Mouse (Mus musculus) testis, postnatal 10 days (tissue): ENCODE results near the gene Prkar2b.
"Not testable (repeated sequence)": the region's sequence is repeated elsewhere in the genome, so short reads cannot be mapped to it uniquely, and the experiment has no call there.

Experiments used
- DNase-seq: peaks from one replicate; pipeline ENCODE4 v3.0.0; 2021; ENCODE audit warnings: low spot score

The Prkar2b gene

DNA sequence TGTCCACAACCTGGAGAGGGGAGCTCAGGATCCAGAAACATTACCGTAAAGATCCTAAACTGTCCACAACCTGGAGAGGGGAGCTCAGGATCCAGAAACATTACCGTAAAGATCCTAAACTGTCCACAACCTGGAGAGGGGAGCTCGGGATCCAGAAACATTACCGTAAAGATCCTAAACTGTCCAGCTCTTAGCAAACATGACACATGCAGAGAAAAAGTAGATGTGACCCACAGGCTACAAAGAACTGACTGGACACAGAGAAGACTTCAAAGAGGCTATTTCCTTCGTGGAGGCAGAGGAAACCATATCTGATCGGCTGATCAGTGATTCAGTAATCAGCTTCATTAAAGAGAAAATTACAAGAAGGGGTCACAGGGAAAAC lies 51.1 kb downstream of the Prkar2b start:
- not testable (repeated sequence) for DNase-seq

DNA sequence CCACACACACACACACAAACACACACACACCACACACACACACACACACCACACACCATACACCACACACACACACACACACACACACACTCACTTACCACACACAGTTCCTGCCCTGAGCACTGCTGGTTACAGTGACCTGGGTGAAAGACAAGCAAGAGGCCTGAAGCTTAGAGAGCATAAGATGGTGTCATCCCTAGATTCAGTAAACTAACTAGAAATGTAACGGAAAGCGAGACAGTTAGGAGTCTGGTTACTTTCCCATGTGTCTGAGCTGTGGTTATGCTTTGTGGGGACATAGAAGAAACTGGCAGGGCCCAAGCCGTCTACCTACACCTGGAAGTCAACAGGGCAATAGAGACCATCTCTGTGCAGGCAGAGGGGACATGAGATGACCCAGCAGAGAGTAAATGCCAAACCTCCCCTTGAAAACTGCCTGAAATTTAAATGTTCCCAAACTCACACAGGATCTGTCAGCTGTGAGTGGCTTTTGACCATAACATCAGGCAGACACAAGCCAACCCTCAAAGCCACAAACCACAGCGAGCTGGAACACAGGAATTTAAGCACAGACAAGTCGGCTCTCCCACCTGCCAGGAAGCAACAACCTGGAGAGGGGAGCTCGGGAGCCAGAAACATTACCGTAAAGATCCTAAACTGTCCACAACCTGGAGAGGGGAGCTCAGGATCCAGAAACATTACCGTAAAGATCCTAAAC lies 51.7 kb downstream of the Prkar2b start:
- no peak for DNase-seq

DNA sequence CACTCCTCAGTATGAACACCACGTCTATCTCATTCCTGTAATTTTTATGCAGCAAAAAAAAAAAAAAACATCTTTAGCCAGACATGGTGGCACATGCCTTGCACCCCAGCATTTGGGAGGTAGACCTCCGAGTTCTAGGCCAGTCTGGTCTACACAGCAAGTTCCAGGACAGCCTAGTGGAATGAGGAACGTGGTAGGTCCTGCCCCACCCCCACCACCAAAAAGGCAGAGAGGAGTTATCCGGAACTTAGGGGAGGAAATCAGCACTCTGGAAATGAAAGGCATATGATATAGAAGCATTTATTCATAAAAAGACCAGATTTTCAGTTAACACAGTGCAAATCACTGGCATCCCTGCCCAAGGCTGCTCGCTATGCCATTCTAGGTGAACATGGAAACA lies 52.4 kb downstream of the Prkar2b start:
- DNase-seq: no peak

DNA sequence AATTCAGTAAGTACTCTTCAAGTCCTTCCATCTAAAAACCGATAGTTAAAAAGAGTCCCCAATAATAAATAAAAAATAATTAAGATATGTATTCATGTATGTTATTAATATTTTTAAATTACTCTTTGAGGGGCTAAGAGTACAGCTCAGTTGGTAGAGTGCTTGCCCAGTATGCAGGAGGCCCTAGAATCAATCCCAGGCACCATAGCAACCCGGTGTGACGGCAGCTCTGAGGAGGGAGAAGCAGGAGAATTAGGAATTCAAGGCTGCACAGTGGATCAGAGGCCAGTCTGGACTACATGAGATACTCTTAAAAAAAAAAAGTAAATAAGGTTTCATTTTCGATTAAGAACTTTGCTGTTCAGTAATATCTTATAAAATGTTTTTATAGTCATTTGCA lies 53.5 kb downstream of the Prkar2b start:
- no peak for DNase-seq

DNA sequence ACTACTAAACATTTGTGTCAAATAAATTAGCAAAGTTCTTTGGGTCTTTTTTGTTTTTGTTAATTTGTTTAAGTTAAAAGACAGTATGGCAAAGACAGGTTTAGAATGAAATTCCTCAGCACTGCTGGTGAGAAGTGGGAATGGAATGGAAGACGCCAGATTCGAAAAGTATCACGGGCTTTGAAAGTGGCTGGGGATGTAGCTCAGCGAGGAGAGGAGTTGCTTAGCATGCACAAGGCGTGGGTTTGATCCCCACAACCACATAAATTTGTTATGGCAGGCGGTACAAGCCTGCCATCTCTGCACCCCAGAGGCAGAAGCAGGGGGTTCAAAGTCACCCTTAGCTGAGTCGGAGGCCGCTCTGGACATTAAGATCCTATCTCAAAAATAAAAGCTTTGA lies 54.1 kb downstream of the Prkar2b start:
- no peak for DNase-seq

DNA sequence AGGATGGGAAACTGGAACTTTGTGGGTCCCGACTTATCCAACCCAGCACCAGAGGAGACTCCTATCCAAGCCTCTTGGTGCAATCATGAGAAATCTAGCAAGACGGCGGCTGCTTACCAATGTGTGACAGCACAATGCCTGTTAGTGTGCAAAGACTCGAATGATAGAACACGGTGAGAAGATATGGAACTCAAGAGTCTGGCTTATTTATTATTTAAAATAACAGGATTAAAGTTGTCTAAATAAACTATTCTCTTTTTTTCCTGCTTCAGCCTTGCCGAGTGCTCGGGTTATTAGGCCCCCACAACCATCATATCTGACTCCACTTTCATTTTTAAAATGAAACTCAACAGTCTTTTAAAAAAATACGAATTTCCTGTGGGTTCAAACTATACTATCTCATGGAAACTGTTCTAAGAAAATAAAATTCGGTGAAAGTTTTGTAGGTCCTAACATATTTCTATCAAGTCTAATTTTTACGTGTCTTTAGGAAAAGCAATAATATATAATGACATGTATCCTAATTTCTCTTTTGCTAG lies 54.6 kb downstream of the Prkar2b start:
- no peak for DNase-seq

DNA sequence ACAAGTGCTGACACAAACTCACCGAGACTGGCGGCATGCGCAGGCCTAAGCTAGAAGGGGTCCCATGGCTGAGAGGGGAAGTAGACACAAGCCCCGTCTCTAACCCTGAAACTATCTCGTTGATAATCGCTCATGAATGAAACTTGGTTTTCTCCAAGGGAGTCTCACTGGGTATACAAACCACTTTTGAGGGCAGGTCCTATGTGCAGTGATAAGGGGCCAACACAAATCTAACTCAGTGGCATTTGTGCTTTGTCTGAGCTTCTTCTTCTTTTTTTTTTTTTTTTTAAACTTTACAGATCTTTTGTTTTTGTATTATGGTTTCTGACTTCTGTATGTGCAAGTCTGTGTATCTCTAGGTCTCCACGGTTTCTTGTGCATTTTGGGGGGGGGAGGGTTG lies 60.6 kb downstream of the Prkar2b start:
- no peak for DNase-seq

DNA sequence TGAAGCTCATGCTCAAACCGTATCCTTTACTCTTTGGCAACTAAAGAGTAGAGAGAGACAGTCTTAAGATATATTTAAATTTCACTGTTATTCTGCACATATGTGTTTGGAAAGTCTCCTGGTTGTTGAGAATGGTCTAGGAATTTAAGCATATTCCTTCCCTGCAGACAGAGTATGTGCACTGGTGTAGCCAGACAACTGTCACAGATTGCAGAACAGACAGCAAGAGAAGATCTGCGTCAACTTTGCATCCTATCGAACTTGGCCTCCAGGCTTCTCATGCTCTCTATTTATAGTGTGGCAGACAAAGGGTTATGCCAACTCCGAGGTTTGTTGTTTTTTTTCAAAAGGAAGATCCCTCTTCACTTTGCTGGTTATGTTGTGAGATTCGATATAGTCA lies 62.4 kb downstream of the Prkar2b start:
- no peak for DNase-seq

DNA sequence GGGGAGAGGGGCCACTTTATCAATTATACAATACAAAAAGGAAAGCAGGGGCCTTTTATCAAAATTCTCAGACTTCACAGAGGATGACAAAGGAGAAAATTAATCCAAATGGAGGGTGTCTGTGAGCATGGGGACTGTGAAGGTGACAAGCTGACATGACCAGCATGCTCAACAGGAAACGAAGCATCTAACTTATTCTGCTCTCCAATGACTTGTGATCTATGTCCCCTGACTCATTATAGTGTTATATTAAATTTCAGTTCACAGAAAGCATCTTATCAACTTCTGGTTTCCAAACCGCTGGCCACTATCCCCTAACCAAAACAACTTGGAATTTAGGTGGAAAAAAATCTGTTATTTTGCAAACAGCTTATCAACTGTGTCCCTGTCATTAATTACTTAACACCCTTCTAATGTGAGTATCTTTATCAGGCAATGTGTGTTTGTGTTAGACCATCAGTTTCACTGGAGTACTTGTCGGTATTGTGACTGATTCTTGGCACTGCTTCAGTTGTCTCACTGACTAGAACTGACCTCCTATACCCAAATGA lies 63.7 kb downstream of the Prkar2b start:
- no peak for DNase-seq

DNA sequence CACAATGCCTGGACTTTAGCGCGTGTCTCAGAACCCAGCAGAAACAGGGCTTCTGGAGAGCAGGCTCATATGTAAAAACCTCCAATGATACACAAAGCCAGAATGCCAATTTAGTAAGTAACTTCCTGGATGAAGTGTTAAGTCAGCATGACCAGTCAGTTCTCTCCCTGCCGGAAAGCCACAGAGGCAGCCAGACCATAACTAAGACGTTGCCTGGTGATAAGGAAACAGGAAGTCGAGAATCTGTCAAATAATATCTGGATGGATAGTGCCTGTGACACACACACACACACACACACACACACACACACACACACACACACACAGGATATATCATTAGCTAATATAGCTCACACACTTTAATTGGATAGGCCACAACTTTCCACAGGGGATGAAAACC lies 64.2 kb downstream of the Prkar2b start:
- no peak for DNase-seq

DNA sequence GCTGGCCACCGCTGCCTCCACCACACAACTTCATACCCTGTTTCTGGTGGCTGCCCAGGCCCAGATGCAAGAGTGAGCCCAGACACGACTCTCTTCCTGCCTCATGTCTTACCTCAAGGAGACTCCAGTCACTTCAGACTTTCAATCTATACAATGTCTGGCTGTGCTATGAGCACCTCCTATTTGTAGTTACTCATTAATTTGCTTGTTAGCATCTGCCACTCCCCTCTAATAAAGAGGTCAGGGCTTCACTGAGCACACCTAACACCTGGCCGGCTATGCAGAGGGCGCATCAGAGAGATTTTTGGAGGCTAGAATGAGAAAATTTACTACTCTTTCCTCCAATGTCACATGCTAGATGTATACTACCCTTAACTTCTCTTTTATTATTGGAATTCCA lies 70.5 kb downstream of the Prkar2b start:
- DNase-seq: no peak

DNA sequence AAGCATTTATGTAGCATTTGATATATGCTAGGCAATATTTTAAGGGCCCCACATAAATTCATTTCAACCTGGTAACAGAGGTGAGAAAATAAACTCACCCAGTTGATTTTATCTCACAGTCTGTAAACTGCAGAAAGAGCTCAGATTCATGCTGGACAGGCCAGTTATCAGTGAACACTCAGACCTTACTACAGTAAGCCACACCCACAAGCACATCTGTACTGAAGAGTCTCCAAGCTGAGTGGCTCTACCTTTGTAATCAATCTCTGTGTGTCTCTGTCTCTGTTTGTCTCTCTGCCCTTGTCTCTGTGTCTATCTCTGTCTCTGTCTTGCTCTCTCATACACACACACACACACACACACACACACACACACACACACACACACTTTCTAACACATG lies 71.4 kb downstream of the Prkar2b start:
- DNase-seq: no peak

DNA sequence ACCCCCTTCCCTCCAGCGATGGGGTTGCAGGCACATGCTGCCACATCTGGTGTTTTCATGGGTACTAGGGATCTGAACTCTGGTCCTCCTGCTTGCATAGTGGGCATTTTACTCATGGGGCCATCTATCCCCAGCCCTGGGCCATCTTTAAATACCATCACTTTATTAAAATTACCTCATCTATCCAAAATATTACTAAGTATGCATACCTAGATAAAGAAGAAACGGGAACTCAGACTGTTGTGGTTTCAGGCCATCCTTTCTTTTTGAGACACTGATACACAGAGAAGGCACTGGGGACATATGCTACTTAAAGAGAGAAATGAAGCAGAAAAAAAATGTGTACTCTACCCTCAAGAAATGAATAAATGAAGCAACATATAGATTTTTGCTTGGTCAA lies 74.6 kb downstream of the Prkar2b start:
- DNase-seq: no peak

DNA sequence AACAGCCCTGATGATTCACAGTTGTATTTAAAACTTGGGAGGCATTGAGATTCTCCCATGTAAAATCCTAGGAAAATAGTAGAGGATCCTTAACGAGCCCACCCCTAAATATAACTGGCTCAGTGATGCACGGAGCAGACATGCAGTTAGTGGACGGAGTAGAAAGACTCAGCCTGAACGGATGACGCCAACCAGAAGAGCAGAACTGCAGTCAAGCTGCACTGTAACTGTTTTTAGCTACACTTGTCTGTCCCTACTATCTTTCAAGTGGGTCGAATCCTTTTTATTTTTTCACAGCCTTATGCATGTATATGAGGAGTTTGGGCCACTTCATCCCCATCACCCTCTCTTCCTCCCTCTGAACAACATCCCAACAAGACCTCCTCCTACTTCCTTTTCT lies 75.4 kb downstream of the Prkar2b start:
- no peak for DNase-seq

DNA sequence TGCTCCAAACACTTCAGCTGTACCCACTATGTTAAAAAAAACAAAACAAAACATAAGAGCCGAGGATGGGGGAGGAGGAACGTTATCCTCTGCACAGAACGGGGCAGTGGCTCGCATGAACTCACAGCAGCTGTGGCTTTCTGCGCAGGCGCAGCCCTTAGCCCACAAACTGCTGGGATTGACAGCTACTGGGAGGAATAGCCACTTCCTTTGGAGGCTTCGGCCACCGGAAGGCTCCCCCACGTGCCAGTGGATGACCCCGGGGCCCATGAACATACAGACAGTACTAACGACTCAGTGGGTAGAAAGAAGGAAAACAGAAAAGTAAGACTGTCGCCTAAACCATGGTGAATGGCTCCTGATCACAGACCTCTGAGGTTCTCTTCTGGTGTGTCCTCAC lies 76.4 kb downstream of the Prkar2b start:
- DNase-seq: no peak

DNA sequence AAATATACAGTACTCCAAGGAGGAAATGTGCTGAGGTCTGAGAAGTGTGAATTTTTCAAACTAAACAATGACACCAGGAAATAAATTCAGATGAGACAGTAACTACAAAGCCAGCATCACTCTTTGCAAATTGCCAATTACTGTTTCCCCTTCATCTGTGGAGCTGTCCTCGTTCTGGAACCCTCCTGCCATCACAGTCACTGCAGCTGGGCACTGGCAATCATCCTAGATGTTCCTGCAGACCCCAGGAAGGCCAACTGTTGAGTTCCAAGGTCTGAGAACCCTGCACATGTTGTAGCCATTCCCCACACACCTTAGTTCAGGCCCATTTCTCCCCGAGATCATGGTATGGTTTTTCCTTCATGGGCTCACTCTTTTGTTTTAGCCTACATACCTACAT lies 76.9 kb downstream of the Prkar2b start:
- no peak for DNase-seq

DNA sequence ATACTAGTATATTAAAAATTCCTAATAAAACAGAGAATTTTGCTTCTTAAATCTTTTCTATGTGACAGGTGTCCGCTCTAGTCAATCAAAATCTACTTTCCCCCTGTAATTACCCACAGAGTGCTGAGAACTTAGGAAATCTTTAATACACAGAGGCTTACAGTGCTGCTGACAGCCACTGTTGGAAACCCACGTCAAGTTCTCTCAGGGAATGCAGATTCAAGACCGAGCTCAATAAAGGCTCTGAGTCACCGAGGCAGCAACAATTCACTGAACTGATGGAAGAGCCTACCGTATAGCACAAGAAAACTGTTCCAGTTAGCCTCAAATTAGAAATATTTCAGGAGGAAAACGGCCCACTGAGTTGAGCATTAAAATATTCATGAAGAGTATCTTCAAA lies 77.3 kb downstream of the Prkar2b start:
- DNase-seq: no peak

DNA sequence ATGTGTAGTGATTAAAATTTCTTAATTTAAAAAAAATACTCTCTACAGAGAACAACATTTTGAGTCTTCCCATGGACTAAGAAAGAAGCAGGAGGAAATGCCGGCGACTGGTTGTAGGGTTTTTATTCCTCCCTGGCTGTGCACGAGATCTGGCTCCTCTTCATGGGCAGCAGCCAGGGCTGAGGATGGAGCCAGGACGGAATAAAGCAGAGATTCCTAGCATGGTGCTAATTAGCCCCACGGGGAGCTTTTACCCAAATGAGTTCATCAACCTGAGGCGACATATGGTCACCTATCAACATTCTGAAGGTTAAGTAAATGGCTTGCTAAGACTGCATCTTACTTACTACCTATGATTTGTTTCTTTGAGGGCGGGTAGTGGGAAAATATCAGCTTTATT lies 77.9 kb downstream of the Prkar2b start:
- no peak for DNase-seq

DNA sequence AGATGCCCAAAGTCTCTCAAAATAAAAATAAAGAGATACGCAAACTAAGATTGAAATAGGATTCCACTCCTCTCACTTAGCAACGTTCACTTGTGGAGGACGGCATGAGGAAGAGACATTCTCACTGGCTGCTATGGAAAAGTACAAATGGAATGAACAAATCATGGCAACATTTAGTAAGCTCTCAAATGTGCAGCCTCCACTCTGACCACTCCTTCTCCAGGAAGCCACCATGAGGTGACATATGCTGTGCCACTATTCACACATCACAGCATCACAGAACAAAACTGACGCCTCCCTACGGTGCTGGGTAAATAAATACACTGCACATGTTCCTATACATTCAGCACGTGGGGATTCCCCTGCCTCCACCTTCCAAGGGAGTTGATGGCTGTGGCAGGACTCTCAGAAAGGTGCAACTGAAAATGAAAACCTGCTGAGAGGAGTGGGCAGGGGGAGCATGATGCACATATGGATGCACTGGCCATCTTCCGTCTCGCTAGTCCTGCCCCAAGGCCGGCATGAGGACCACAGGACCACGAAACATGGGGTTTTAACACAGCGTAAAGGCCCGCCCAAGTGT lies 83.4 kb downstream of the Prkar2b start:
- no peak for DNase-seq

DNA sequence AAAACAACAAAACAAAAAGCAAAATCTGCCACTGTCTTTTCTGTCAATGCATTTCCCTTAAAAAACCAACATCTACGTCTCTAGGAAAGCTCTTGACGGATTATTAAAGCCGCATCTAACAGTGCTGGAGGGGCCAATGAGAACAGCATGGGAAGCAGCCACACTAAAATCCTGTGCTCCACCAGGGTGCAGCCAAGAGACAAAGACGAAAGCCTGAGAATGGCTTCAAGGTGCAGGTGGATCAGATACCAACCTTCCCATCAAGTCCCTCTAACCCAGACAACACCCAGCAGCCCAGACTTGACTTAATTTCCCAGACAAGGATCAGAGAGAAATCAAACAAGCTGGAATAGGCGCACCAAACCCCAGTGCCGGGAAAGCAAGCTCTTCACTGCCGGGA lies 84.6 kb downstream of the Prkar2b start:
- peak; percentile 55 for DNase-seq

DNA sequence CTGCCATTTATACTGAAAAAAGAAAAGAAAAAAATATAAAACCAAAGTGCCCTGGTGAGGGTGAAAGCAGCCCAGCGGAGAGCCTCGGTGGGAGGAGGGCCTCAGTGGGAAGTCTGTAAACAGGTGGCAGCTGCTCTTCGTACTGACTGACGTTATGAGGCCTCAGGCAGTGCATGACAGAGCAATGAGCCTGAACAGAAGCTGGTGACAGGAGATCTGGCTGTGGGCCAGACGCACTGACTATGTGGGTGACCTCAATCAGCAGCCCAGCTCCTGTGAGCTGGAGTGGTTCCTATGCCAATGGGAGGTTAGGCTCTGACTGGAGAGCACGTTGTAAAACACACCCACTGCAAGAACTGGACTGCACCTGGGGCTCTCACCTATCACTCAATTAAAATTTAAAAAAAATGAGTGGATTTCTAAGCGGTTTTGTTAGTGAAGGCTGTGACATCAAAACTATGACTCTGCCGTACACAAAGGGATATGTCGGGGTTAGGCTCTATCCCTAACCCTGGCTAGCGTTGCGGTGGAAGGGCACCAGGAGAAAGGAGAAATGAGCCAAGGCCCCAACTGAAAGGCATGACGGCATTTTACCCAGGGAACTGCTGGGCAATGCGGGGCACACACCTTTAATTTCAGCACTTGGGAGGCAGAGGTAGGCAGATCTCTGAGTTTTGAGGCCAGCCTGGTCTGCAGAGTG lies 87.5 kb downstream of the Prkar2b start:
- DNase-seq: peak; percentile 55

DNA sequence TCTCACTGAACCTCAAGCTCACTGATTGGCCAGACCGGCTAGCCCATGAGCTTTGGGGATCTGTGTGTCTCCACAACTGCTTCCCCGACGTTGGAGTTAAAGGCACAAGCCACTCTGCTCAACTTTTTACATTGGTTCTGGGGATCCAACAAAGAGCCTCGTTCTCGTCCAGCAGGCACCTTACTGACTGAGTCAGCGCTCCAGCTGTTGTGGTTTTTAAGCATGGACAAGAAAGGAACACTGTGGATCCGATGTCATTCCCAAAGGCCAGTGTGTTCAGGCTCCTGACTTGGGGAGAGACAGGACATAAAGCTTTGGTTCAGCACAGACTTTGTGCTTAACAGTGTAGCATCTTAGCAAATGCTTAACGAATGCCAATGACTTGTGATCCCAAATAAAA lies 89.5 kb downstream of the Prkar2b start:
- DNase-seq: no peak

DNA sequence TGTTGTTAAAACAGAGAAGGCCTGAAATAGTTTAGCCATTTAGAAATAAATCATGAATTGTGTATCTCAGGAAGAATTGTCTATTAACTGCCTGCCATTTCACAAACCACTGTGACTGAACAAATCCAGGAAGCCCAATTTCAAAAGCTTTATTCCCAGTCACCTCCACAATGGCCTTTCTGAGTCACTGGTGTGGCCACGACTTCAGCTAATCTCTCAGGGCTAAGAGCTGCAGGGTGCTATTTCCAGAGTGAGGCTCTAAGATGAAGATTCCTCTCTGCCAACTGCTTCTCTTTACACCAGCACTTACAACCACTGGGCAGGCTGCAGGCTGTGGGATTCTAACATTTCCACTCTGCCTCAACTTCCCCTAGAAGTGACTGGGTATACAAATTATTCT lies 92.0 kb downstream of the Prkar2b start:
- no peak for DNase-seq
